Comparison of ENCODE assay signal across 21 mouse cellular contexts in the genomic region with DNA sequence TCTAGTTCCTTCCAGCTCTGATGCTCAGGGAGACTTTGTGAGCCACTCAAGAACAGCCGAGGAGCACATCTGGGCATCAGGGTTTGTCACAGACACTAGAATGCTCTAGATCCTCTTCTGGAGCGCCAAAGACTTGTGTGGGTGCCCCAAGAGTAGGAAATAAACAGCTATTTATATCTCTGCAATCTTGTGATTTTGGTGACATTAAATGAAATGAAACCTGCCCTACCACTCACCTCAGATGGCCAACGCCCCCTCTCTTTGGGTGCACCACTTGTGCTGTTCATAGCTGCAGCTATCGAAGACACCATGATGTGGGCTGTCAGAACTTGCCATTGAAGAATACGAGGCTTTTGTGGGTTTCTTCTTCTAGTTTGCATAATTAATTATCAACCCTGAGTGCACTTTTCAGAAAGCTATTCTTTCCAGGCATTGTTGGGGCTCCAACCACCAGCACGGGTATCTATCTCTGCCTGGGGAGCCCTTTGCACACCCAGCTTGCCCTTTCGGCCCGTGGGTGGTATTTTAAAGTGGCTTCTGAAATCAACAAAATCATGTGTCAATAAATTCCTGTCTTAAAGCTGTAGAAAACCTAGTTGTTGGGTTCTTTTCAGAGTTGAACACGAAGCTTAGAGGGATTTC. TPM values are rescaled to one million over a fixed set of nuclear protein-coding genes. Genes with fewer than 3 reads are reported as not detected.
"Had no signal": no experiment of that assay in that cellular context is flagged by ENCODE, and none has a peak within 500 bp of the region (broad histone marks: within the 10 kb centered on the region; RNA-seq: fewer than 3 reads in every experiment).

No protein-coding gene starts in this region.

- DNase-seq: kidney, adult 8-10 months; kidney, postnatal 10 days; kidney, postnatal 36 days; layer of hippocampus, postnatal 36 days; liver, embryonic 13.5 days; lung, adult 2 months; lung, postnatal 14 days; right cerebral cortex, adult 18-20 months; right cerebral cortex, postnatal 14 days; right cerebral cortex, postnatal 4 days; thymus, adult 2 months; thymus, postnatal 14 days; thymus, postnatal 4 days had no signal

- H3K36me3 ChIP-seq: kidney, embryonic 15.5 days; liver, embryonic 13.5 days; midbrain, embryonic 12.5 days; midbrain, embryonic 15.5 days; neural tube, embryonic 13.5 days had no signal

- ATAC-seq: midbrain, embryonic 15.5 days had no signal

- H3K9ac ChIP-seq: kidney, embryonic 15.5 days; liver, embryonic 13.5 days; midbrain, embryonic 12.5 days; midbrain, embryonic 15.5 days; neural tube, embryonic 13.5 days had no signal

- H3K4me3 ChIP-seq: kidney, embryonic 15.5 days; left cerebral cortex, adult 2 months; liver, embryonic 13.5 days; midbrain, embryonic 12.5 days; midbrain, embryonic 15.5 days; neural tube, embryonic 13.5 days had no signal

- H3K4me1 ChIP-seq: liver, embryonic 13.5 days; midbrain, embryonic 12.5 days; midbrain, embryonic 15.5 days had no signal

- H3K27ac ChIP-seq: kidney, embryonic 15.5 days; left cerebral cortex, adult 2 months; liver, embryonic 13.5 days; macrophage; midbrain, embryonic 12.5 days; midbrain, embryonic 15.5 days; neural tube, embryonic 13.5 days; stomach, postnatal 0 days had no signal

- H3K4me2 ChIP-seq: kidney, embryonic 15.5 days; liver, embryonic 13.5 days; midbrain, embryonic 12.5 days; midbrain, embryonic 15.5 days; neural tube, embryonic 13.5 days had no signal

- H3K9me3 ChIP-seq: kidney, embryonic 15.5 days; liver, embryonic 13.5 days; midbrain, embryonic 12.5 days; midbrain, embryonic 15.5 days; neural tube, embryonic 13.5 days had no signal

RNA-seq across cellular contexts. Expression of a gene that starts 7.1 kb away (rescaled TPM):
- polyA plus RNA-seq: limb, embryonic 11.5 days had no signal
